Mouse (Mus musculus): ENCODE results near the gene Obsl1. TPM values are rescaled to one million over a fixed set of nuclear protein-coding genes. Genes with fewer than 3 reads are reported as not detected.

Obsl1 gene
- polyA plus RNA-seq, 1 experiment from 2014 or later, result 48.0 TPM

GRCm38 (mm10) chr1:75479635-75479989 is 26.6 kb downstream of the Obsl1 start:
- H3K4me3 ChIP-seq (ENCODE audit: low read length), result peak overlapping the region; percentile 79
- peak; percentile 32 for ATAC-seq (ENCODE audit: low read depth)
- no peaks in the 10 kb centered on the region for H3K9me3 ChIP-seq (ENCODE audit: control insufficient read depth, low read length)
- peaks cover 18% of the 10 kb centered on the region; the same call in 1 of the 2 replicates for H3K36me3 ChIP-seq (ENCODE audit: control insufficient read depth, insufficient read depth, low read length)
- 1% methylated on average over 24 of the region's 24 CpGs for WGBS
- H3K27ac ChIP-seq (ENCODE audit: low read length), result no peak overlapping the region
- peak overlapping the region; percentile 85 for H3K4me2 ChIP-seq (ENCODE audit: low read depth, low read length)
- H3K9ac ChIP-seq (ENCODE audit: low read length), result 0 out of 2 replicates have a peak overlapping the region, but pooled peaks have one; percentile 19
- H3K4me1 ChIP-seq (replicated peaks; ENCODE audit: control insufficient read depth, insufficient read depth, low read length), result peaks cover 23% of the 10 kb centered on the region
- H3K27me3 ChIP-seq (ENCODE audit: control insufficient read depth, insufficient read depth, low read depth, low read length), result peaks cover 47% of the 10 kb centered on the region

DNA sequence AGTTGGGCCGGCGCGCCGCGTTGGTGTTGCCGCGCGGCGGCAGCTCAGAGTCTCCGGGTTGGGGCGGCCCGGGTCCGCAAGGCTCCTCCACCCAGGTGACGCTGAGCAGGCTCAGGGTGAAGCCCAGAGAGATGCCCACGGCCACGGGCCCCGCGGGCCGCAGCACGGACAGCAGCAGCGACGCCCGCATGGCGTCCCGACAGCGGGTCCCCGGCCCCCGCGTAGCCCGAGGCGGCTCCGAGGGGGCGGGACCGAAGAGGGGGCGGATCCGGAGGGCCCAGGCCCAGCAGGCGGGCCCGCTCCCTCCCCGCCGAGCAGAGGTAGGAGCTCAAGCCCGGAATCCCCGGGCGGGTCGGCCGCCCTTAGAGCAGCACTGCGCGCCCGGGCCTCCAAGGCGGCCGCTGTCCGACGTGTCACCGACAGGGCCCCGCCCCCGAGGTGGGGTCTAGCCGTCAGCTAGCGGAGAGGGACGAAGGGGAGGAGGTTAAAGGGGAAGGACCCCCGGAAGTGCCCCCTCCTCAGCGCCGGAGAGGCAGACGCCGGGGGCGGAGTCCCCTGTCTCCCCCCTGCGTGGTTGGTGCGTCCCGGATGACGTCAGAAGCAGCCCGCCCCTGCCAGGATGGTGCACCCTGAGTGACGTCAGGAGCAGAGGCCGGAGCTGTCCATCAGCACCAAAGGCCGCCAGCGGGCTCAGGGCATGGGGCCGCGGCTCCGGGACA is 27.2 kb downstream of the Obsl1 start, which contains the start of the genes Chpf and Tmem198:
Chpf (minus strand) TSS at position 392 of the 719 bp plus-strand sequence.
Tmem198 (plus strand) TSS at position 617 of the 719 bp plus-strand sequence.
- Histone ChIP-seq H3K4me3 (ENCODE audit: low read length) (peak within 1 kb of the TSS; percentile 79), H3K36me3 (ENCODE audit: control insufficient read depth, insufficient read depth, low read length) (peaks cover 18% of the 10 kb centered on the region; the same call in 1 of the 2 replicates), H3K9ac (ENCODE audit: low read length) (peak within 1 kb of the TSS; percentile 76), H3K27me3 (ENCODE audit: control insufficient read depth, insufficient read depth, low read depth, low read length) (peaks cover 42% of the 10 kb centered on the region), H3K4me2 (ENCODE audit: low read depth, low read length) (peak within 1 kb of the TSS; percentile 85), H3K9me3 (ENCODE audit: control insufficient read depth, low read length) (no peaks in the 10 kb centered on the region), H3K27ac (ENCODE audit: low read length) (peak within 1 kb of the TSS; percentile 87), H3K4me1 (replicated peaks; ENCODE audit: control insufficient read depth, insufficient read depth, low read length) (peaks cover 23% of the 10 kb centered on the region)
- WGBS, result under 1% methylated on average over 58 of the region's 76 CpGs
- ATAC-seq (ENCODE audit: low read depth), result peak; percentile 91

- Histone ChIP-seq H3K27me3 (ENCODE audit: control insufficient read depth, insufficient read depth, low read depth, low read length) (peaks cover 39% of the 10 kb centered on the region), H3K27ac (ENCODE audit: low read length) (peak overlapping the region; percentile 87), H3K4me2 (ENCODE audit: low read depth, low read length) (peak overlapping the region; percentile 85), H3K4me1 (replicated peaks; ENCODE audit: control insufficient read depth, insufficient read depth, low read length) (peaks cover 23% of the 10 kb centered on the region), H3K9ac (ENCODE audit: low read length) (peak overlapping the region; percentile 76), H3K9me3 (ENCODE audit: control insufficient read depth, low read length) (no peaks in the 10 kb centered on the region), H3K36me3 (ENCODE audit: control insufficient read depth, insufficient read depth, low read length) (peaks cover 18% of the 10 kb centered on the region; the same call in 1 of the 2 replicates), H3K4me3 (ENCODE audit: low read length) (peak overlapping the region; percentile 79)
- WGBS, result under 1% methylated on average over 21 of the region's 25 CpGs
- peak; percentile 16 for ATAC-seq (ENCODE audit: low read depth)
Measured at GRCm38 (mm10) chr1:75478497-75478896, 27.8 kb downstream of the Obsl1 start.

DNA sequence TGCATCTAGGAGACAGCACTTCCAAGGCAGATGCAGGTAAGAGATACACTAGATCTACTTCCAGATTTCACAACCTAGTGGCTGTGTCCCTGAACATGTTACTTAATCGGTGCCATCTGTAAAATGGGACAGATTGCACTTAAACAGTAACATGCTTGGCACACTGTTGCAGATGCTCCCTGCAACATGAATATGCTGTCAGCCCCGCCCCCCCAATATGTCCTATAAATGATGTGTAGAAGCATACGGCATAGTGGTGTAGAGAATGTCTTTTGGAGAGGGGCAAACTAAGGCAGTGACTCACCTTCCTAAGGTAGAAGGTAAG is 28.3 kb downstream of the Obsl1 start:
- H3K9me3 ChIP-seq (ENCODE audit: control insufficient read depth, low read length), result no peaks in the 10 kb centered on the region
- H3K4me3 ChIP-seq (ENCODE audit: low read length), result peak overlapping the region; percentile 79
- H3K27me3 ChIP-seq (ENCODE audit: control insufficient read depth, insufficient read depth, low read depth, low read length), result peaks cover 34% of the 10 kb centered on the region
- peaks cover 23% of the 10 kb centered on the region for H3K4me1 ChIP-seq (replicated peaks; ENCODE audit: control insufficient read depth, insufficient read depth, low read length)
- no peak overlapping the region for H3K27ac ChIP-seq (ENCODE audit: low read length)
- peak overlapping the region; percentile 85 for H3K4me2 ChIP-seq (ENCODE audit: low read depth, low read length)
- no peak for ATAC-seq (ENCODE audit: low read depth)
- WGBS, result 25% methylated on average over 3 of the region's 3 CpGs
- H3K9ac ChIP-seq (ENCODE audit: low read length), result no peak overlapping the region
- peaks cover 18% of the 10 kb centered on the region; the same call in 1 of the 2 replicates for H3K36me3 ChIP-seq (ENCODE audit: control insufficient read depth, insufficient read depth, low read length)

- ATAC-seq (ENCODE audit: low read depth), result no peak
- H3K27me3 ChIP-seq (ENCODE audit: control insufficient read depth, insufficient read depth, low read depth, low read length), result peaks cover 28% of the 10 kb centered on the region
- H3K4me1 ChIP-seq (replicated peaks; ENCODE audit: control insufficient read depth, insufficient read depth, low read length), result peaks cover 23% of the 10 kb centered on the region
- peak overlapping the region; percentile 85 for H3K4me2 ChIP-seq (ENCODE audit: low read depth, low read length)
- no peak overlapping the region; the same call in 1 of the 2 replicates for H3K4me3 ChIP-seq (ENCODE audit: low read length)
- H3K9ac ChIP-seq (ENCODE audit: low read length), result no peak overlapping the region
- WGBS, result 11% methylated on average over 35 of the region's 35 CpGs
- H3K27ac ChIP-seq (ENCODE audit: low read length), result no peak overlapping the region
- peaks cover 20% of the 10 kb centered on the region; the same call in 1 of the 2 replicates for H3K36me3 ChIP-seq (ENCODE audit: control insufficient read depth, insufficient read depth, low read length)
- no peaks in the 10 kb centered on the region for H3K9me3 ChIP-seq (ENCODE audit: control insufficient read depth, low read length)
Measured at GRCm38 (mm10) chr1:75477264-75477965, 28.8 kb downstream of the Obsl1 start.

DNA sequence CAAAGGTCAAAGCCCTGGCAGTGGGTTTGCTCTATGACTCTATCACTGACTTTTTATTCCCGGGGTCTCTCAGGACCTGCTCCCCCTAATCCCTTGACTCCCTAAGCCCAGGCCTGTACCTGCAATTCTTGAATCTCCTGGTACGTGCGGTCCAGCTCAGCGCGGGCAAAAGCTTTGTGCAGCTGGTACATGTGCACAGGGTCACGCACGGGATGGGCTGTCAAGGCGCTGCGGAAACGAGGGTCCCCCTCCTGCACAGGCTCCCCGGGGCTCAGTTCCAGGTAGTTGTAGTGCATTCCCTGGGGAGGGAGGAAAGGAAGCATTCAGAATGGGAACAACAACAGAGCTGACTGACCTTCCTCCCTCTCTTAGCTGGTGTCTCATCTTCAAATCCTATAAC is 29.8 kb downstream of the Obsl1 start:
- Histone ChIP-seq H3K27me3 (ENCODE audit: control insufficient read depth, insufficient read depth, low read depth, low read length) (peaks cover 21% of the 10 kb centered on the region), H3K4me1 (replicated peaks; ENCODE audit: control insufficient read depth, insufficient read depth, low read length) (peaks cover 23% of the 10 kb centered on the region), H3K27ac (ENCODE audit: low read length) (no peak overlapping the region), H3K36me3 (ENCODE audit: control insufficient read depth, insufficient read depth, low read length) (peaks cover 20% of the 10 kb centered on the region; the same call in 1 of the 2 replicates), H3K9ac (ENCODE audit: low read length) (no peak overlapping the region), H3K9me3 (ENCODE audit: control insufficient read depth, low read length) (no peaks in the 10 kb centered on the region), H3K4me3 (ENCODE audit: low read length) (no peak overlapping the region), H3K4me2 (ENCODE audit: low read depth, low read length) (no peak overlapping the region)
- no peak for ATAC-seq (ENCODE audit: low read depth)
- 92% methylated on average over 11 of the region's 11 CpGs for WGBS

DNA sequence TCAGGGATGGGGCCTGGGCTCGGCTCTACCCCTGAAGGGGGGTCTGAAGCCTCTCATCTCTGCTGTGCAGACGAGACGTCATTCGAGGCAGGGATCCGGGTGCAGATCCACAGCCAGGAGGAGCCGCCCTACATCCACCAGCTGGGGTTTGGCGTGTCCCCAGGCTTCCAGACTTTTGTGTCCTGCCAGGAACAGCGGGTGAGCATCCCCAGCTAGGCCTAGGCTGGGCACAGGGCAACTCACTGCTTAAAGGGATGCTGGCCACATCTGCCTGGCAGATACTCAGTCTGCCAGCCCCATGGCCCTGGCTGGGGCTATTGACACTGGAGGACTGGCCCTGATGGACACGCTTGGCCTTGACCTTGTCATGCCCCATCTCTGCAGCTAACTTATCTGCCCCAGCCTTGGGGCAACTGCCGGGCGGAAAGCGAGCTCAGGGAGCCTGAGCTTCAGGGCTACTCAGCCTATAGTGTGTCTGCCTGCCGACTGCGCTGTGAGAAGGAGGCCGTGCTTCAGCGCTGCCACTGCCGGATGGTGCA is 36.9 kb downstream of the Obsl1 start:
- WGBS, result 72% methylated on average over 17 of the region's 17 CpGs
- Histone ChIP-seq H3K4me3 (ENCODE audit: low read length) (no peak overlapping the region), H3K4me1 (replicated peaks; ENCODE audit: control insufficient read depth, insufficient read depth, low read length) (no peaks in the 10 kb centered on the region), H3K4me2 (ENCODE audit: low read depth, low read length) (no peak overlapping the region), H3K9me3 (ENCODE audit: control insufficient read depth, low read length) (no peaks in the 10 kb centered on the region), H3K27ac (ENCODE audit: low read length) (no peak overlapping the region), H3K9ac (ENCODE audit: low read length) (no peak overlapping the region), H3K27me3 (ENCODE audit: control insufficient read depth, insufficient read depth, low read depth, low read length) (peaks cover 3% of the 10 kb centered on the region; the same call in 1 of the 2 replicates), H3K36me3 (ENCODE audit: control insufficient read depth, insufficient read depth, low read length) (peaks cover 2% of the 10 kb centered on the region; the same call in 1 of the 2 replicates)
- no peak for ATAC-seq (ENCODE audit: low read depth)

GRCm38 (mm10) chr1:75467215-75467927 is 38.9 kb downstream of the Obsl1 start:
- no peak overlapping the region for H3K4me3 ChIP-seq (ENCODE audit: low read length)
- H3K36me3 ChIP-seq (ENCODE audit: control insufficient read depth, insufficient read depth, low read length), result no peaks in the 10 kb centered on the region
- H3K27me3 ChIP-seq (ENCODE audit: control insufficient read depth, insufficient read depth, low read depth, low read length), result peaks cover 6% of the 10 kb centered on the region; the same call in 1 of the 2 replicates
- 5% methylated on average over 14 of the region's 14 CpGs for WGBS
- no peaks in the 10 kb centered on the region for H3K4me1 ChIP-seq (replicated peaks; ENCODE audit: control insufficient read depth, insufficient read depth, low read length)
- H3K9me3 ChIP-seq (ENCODE audit: control insufficient read depth, low read length), result no peaks in the 10 kb centered on the region
- H3K9ac ChIP-seq (ENCODE audit: low read length), result no peak overlapping the region
- no peak overlapping the region for H3K27ac ChIP-seq (ENCODE audit: low read length)
- H3K4me2 ChIP-seq (ENCODE audit: low read depth, low read length), result no peak overlapping the region
- peak; percentile 83 for ATAC-seq (ENCODE audit: low read depth)

Data from lung, embryonic 16.5 days (tissue).